Mouse (Mus musculus) CH12.LX (cell line): ENCODE results near the gene Hivep2.

ENCODE experiments used
- CTCF ChIP-seq, 2 experiments: IDR thresholded peaks in 1 of 2; conservative IDR thresholded peaks in 1 of 2; 2 replicates each; pipeline ENCODE4 v1.5.1; 2011 to 2012; ENCODE audit warnings: low read depth in 2 of 2, low read length in 2 of 2, improper control_type of control experiment in 1 of 2, inconsistent platforms in 1 of 2, mild to moderate bottlenecking in 1 of 2, moderate library complexity in 1 of 2
- MAZ ChIP-seq: IDR thresholded peaks from 2 replicates; pipeline ENCODE4 v1.6.1; 2012; ENCODE audit warnings: low read depth, mild to moderate bottlenecking, inconsistent platforms, low read length, improper control_type of control experiment, moderate library complexity
- POLR2A ChIP-seq: IDR thresholded peaks from 2 replicates; pipeline ENCODE4 v1.6.1; 2011; ENCODE audit warnings: low read depth, mild to moderate bottlenecking, improper control_type of control experiment, low read length
- ZNF384 ChIP-seq: IDR thresholded peaks from 2 replicates; pipeline ENCODE4 v1.6.1; 2012; ENCODE audit warnings: low read depth, low read length, improper control_type of control experiment, inconsistent platforms

DNA sequence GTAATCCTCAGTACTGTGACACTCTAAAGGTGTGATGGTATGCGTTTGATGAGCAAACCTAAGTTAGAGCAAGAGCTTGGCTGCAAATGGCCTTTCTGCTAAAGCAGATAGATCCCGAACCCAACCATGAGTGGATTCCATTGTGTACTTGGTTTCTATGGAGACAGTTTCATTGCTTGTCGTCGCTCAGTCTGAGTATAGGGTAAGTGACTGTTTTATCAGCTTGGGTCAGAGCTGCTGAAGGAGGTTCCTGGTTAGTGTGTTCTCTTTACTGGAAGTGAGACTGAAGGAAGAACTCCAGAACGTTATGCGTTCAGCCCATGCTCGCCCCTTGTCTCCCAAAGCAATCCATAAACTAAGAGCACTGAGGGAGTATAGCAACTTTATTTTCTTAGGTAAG lies 54.4 kb downstream of the Hivep2 start:
- TF ChIP-seq ZNF384 (no peak), POLR2A (no peak), MAZ (no peak), CTCF (conservative IDR thresholded peaks at IDR 0.05 in 1 of 2, IDR thresholded peaks at IDR 0.05 in 1 of 2; ENCODE audit: low read depth in 2 of 2, low read length in 2 of 2) (no peak)
